Mouse (Mus musculus) megakaryocyte, embryonic 14.5 days (primary cell): ENCODE data around the gene Mepe.

Experiments used
- FLI1 ChIP-seq: IDR thresholded peaks from 2 replicates; pipeline ENCODE4 v1.6.1; 2012; ENCODE audit warnings: low read length, inconsistent platforms, mixed read lengths
- GATA1 ChIP-seq: IDR thresholded peaks from 3 replicates; pipeline ENCODE4 v1.6.1; 2012; ENCODE audit warnings: mixed read lengths, low read length, inconsistent platforms, borderline replicate concordance

- TF ChIP-seq GATA1 (no peak), FLI1 (no peak)
Measured at GRCm38 (mm10) chr5:104339009-104339408, 13.9 kb downstream of the Mepe start.
